Mouse (Mus musculus) forebrain, embryonic 16.5 days (tissue): ENCODE measurements at regions not wholly inside any gene's neighbourhood (a gene's known extent, or its start where the extent isn't known, plus 50 kb on each side); places are given as distances from the start of the nearest gene placed in this dataset. TPM values are rescaled to one million over a fixed set of nuclear protein-coding genes. Genes with fewer than 3 reads are reported as not detected.

ENCODE experiments used
- microRNA-seq: library from miRNA; unstranded; fragments of <30 nt; microRNA quantifications from one replicate; pipeline ENCODE4, GENCODE M21; 2017

Small RNA genes lying in the stretch of these regions (microRNA-seq; reads per million reads assigned to microRNA genes)
- gene Gm24710 = not detected
